Mouse (Mus musculus) bone marrow, adult 2 months (tissue): ENCODE data around the gene Tapbp.

Experiments used
- CTCF ChIP-seq: fragments of 200-500 bp; IDR thresholded peaks from 2 replicates; pipeline ENCODE4 v1.5.1; 2011; ENCODE audit warnings: low read length, control low read depth; ENCODE audit not compliant: control insufficient read depth, insufficient read depth
- POLR2A ChIP-seq: fragments of 200-500 bp; IDR thresholded peaks from 2 replicates; pipeline ENCODE4 v1.6.1; 2011; ENCODE audit warnings: low read depth, mild to moderate bottlenecking, control low read depth, low read length, borderline replicate concordance; ENCODE audit not compliant: control insufficient read depth

GRCm38 (mm10) chr17:33936993-33937392, 21.3 kb downstream of the Tapbp start:
- TF ChIP-seq CTCF = no peak
- TF ChIP-seq POLR2A = no peak
